Mouse (Mus musculus): Measurements from ENCODE around the gene Itga9. TPM values are rescaled to one million over a fixed set of nuclear protein-coding genes. Genes with fewer than 3 reads are reported as not detected.

The Itga9 gene
- polyA plus RNA-seq, 1 experiment from 2014 or later = 6.3 TPM

DNA sequence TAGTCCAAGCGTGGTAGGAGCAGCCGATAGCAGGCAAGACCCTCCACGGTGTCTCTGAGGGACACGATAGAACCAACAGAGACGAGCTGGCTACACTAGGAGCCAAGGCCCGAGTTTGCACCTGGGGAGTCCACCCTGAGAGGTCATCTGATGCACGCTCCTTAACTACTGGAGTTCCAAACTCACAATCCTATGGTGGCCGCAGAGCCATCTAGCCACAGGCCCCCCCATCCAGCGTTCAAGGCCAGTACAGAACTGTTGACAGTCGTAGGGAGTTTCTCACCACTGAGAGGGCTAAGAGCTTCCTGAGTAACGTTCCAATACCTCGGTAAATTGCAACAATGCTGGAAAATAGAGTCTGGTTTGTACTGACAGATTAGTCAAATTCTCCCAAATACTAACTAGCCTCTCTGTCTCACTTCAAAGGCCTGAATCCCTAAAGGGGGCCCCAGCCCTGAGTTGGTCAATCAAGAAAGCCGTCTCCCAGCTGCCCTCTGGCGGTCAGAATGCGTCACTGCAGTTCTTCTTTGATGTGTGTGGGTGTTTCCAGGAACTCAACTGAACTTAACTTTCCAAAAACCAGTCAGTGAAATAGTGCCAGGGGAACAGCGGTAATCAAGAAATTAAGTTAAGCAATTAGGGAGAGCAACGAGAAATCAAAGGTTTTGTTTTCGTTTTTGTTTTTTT, 301.6 kb downstream of the Itga9 start:
- Histone ChIP-seq H3K4me3 (ENCODE audit: low read depth, low read length) (no peak overlapping the region), H3K36me3 (ENCODE audit: control insufficient read depth, insufficient read depth, low read length) (no peaks in the 10 kb centered on the region), H3K4me1 (replicated peaks; ENCODE audit: control insufficient read depth, insufficient read depth, low read length) (no peaks in the 10 kb centered on the region), H3K9ac (ENCODE audit: low read length) (no peak overlapping the region), H3K27ac (ENCODE audit: low read depth, low read length) (no peak overlapping the region), H3K4me2 (ENCODE audit: low read depth, low read length, severe bottlenecking) (no peak overlapping the region), H3K27me3 (ENCODE audit: control insufficient read depth, insufficient read depth, low read length) (no peaks in the 10 kb centered on the region), H3K9me3 (ENCODE audit: control insufficient read depth, low read length) (no peaks in the 10 kb centered on the region)
- peak; percentile 49; the same call in 1 of the 2 replicates for ATAC-seq (replicated peaks; ENCODE audit: low FRiP score)
- WGBS = 53% methylated on average over 18 of the region's 18 CpGs
- peak; percentile 89 for DNase-seq (ENCODE audit: low spot score)

DNA sequence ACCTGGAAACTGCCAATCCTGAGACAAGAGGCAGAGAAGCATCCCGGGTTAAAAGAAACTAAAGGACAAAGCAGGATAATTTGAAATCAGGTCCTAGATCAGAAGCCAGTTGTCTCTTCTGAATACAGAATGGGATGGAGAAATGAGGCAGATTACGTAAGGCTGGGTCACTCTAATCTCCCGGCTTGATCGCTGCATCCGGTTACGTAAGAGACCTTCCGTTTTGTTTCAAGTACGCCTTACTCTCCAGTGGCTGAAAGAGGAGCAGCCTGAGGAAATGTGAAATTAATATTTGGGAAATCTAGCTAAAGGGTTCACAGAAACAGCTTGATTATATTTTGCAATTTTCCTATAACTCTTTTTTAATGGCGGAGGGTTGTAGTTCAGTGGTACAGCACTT, 306.6 kb downstream of the Itga9 start:
- no peak overlapping the region for H3K4me2 ChIP-seq (ENCODE audit: low read depth, low read length, severe bottlenecking)
- no peaks in the 10 kb centered on the region for H3K9me3 ChIP-seq (ENCODE audit: control insufficient read depth, low read length)
- H3K27ac ChIP-seq (ENCODE audit: low read depth, low read length) = no peak overlapping the region
- H3K4me3 ChIP-seq (ENCODE audit: low read depth, low read length) = no peak overlapping the region
- no peaks in the 10 kb centered on the region for H3K4me1 ChIP-seq (replicated peaks; ENCODE audit: control insufficient read depth, insufficient read depth, low read length)
- WGBS = 91% methylated on average over 9 of the region's 9 CpGs
- DNase-seq (ENCODE audit: low spot score) (no peak), ATAC-seq (replicated peaks; ENCODE audit: low FRiP score) (no peak)
- no peaks in the 10 kb centered on the region for H3K27me3 ChIP-seq (ENCODE audit: control insufficient read depth, insufficient read depth, low read length)
- H3K36me3 ChIP-seq (ENCODE audit: control insufficient read depth, insufficient read depth, low read length) = no peaks in the 10 kb centered on the region
- no peak overlapping the region for H3K9ac ChIP-seq (ENCODE audit: low read length)

DNA sequence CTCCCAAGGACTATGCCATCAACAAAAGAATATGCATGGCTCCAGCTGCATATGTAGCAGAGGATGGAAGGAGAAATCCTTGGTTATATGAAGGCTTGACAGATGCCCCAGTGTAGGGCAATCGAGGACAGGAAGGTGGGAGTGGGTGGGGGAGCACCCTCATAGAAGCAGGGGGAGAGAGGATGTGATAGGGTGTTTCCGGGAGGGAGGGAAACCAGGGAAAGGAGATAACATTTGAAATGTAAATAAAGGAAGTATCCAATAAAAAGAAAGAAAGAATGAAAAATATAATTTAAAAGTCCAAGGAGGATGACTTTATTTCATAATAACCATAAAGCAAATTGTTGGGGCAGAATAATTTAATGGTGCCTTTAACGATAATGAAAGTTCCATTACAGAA, 307.1 kb downstream of the Itga9 start:
- Histone ChIP-seq H3K36me3 (ENCODE audit: control insufficient read depth, insufficient read depth, low read length) (no peaks in the 10 kb centered on the region), H3K4me2 (ENCODE audit: low read depth, low read length, severe bottlenecking) (no peak overlapping the region), H3K9me3 (ENCODE audit: control insufficient read depth, low read length) (no peaks in the 10 kb centered on the region), H3K4me1 (replicated peaks; ENCODE audit: control insufficient read depth, insufficient read depth, low read length) (no peaks in the 10 kb centered on the region), H3K27me3 (ENCODE audit: control insufficient read depth, insufficient read depth, low read length) (no peaks in the 10 kb centered on the region), H3K9ac (ENCODE audit: low read length) (no peak overlapping the region), H3K27ac (ENCODE audit: low read depth, low read length) (no peak overlapping the region), H3K4me3 (ENCODE audit: low read depth, low read length) (no peak overlapping the region)
- 89% methylated on average over 3 of the region's 3 CpGs for WGBS
- DNase-seq (ENCODE audit: low spot score) (no peak), ATAC-seq (replicated peaks; ENCODE audit: low FRiP score) (no peak)

DNA sequence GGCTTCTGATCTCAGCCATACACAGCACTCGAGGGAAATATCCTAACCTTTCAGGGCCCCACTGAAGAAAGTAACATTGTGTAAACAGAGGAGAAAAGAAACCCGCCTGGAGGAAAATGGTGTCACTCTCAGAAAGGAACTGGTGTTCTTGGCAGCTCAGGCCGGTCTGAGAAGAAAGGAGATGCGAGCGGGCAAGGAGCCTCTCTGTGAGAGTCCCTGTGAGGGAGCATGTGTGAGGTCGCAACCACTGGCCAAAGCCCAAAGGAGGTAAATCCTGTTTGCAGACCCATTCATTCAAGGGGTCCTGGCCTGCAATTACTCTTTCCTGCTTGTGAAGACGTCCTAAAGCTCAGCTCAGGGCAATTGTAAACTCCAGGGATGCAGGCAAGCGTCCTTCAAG, 308.1 kb downstream of the Itga9 start:
- H3K9ac ChIP-seq (ENCODE audit: low read length) = no peak overlapping the region
- WGBS = 40% methylated on average over 8 of the region's 8 CpGs
- no peak for DNase-seq (ENCODE audit: low spot score)
- no peaks in the 10 kb centered on the region for H3K4me1 ChIP-seq (replicated peaks; ENCODE audit: control insufficient read depth, insufficient read depth, low read length)
- no peak overlapping the region for H3K4me3 ChIP-seq (ENCODE audit: low read depth, low read length)
- H3K4me2 ChIP-seq (ENCODE audit: low read depth, low read length, severe bottlenecking) = no peak overlapping the region
- no peaks in the 10 kb centered on the region for H3K9me3 ChIP-seq (ENCODE audit: control insufficient read depth, low read length)
- no peaks in the 10 kb centered on the region for H3K36me3 ChIP-seq (ENCODE audit: control insufficient read depth, insufficient read depth, low read length)
- H3K27ac ChIP-seq (ENCODE audit: low read depth, low read length) = no peak overlapping the region
- no peak for ATAC-seq (replicated peaks; ENCODE audit: low FRiP score)
- H3K27me3 ChIP-seq (ENCODE audit: control insufficient read depth, insufficient read depth, low read length) = no peaks in the 10 kb centered on the region

DNA sequence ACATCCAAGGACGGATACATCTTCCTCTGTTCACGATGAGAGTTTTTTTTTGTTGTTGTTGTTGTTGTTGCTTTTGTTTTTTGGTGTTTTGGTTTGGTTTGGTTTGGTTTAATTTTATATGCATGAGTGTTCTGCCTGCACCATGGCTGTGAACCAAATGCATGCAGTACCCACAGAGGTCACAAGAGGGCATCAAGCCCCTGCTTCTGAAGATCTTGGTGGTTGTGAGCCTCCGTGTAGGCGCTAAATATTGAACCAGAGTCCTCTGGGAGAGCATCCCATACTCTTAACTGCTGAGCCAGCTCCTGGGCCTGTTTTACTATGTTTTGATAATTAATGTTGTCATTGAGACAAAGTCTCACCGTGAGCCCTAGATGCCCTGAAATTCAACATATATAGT, 308.8 kb downstream of the Itga9 start:
- Histone ChIP-seq H3K9ac (ENCODE audit: low read length) (no peak overlapping the region), H3K27me3 (ENCODE audit: control insufficient read depth, insufficient read depth, low read length) (no peaks in the 10 kb centered on the region), H3K36me3 (ENCODE audit: control insufficient read depth, insufficient read depth, low read length) (no peaks in the 10 kb centered on the region), H3K9me3 (ENCODE audit: control insufficient read depth, low read length) (no peaks in the 10 kb centered on the region), H3K27ac (ENCODE audit: low read depth, low read length) (no peak overlapping the region), H3K4me1 (replicated peaks; ENCODE audit: control insufficient read depth, insufficient read depth, low read length) (no peaks in the 10 kb centered on the region), H3K4me2 (ENCODE audit: low read depth, low read length, severe bottlenecking) (no peak overlapping the region), H3K4me3 (ENCODE audit: low read depth, low read length) (no peak overlapping the region)
- DNase-seq (ENCODE audit: low spot score) (no peak), ATAC-seq (replicated peaks; ENCODE audit: low FRiP score) (no peak)
- 52% methylated on average over 5 of the region's 5 CpGs for WGBS

DNA sequence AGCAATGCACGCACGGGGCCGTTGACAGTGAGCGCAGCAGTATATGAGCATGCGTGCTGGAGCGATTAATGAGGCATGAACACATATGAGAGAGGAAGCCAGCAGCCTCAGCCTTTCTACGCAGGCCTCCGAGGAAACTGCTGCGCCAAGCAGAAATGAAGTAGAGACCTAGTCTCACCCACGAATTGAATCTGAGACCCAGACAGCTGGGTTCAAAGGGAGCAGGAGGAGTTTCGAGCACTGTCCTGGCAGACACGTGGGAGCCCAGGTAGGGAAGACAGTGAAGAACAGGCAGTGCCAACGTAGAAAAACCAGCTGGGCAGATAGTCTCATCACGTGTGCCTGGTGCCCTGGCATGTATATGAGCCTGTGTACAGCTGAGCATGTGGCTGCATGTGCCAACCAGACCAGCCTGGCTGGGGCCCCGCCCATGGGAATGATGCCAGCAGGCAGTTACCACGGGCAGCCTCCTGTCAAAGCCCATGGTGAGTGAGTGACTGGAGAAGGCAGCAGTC, 313.2 kb downstream of the Itga9 start:
- H3K9ac ChIP-seq (ENCODE audit: low read length) = no peak overlapping the region
- no peak for ATAC-seq (replicated peaks; ENCODE audit: low FRiP score)
- WGBS = 84% methylated on average over 16 of the region's 16 CpGs
- H3K27me3 ChIP-seq (ENCODE audit: control insufficient read depth, insufficient read depth, low read length) = no peaks in the 10 kb centered on the region
- H3K4me2 ChIP-seq (ENCODE audit: low read depth, low read length, severe bottlenecking) = no peak overlapping the region
- no peaks in the 10 kb centered on the region for H3K9me3 ChIP-seq (ENCODE audit: control insufficient read depth, low read length)
- no peak overlapping the region for H3K4me3 ChIP-seq (ENCODE audit: low read depth, low read length)
- no peak for DNase-seq (ENCODE audit: low spot score)
- H3K27ac ChIP-seq (ENCODE audit: low read depth, low read length) = no peak overlapping the region
- no peaks in the 10 kb centered on the region for H3K36me3 ChIP-seq (ENCODE audit: control insufficient read depth, insufficient read depth, low read length)
- H3K4me1 ChIP-seq (replicated peaks; ENCODE audit: control insufficient read depth, insufficient read depth, low read length) = 0 out of 2 replicates have a peak, but pooled peaks cover 4% of the 10 kb centered on the region

DNA sequence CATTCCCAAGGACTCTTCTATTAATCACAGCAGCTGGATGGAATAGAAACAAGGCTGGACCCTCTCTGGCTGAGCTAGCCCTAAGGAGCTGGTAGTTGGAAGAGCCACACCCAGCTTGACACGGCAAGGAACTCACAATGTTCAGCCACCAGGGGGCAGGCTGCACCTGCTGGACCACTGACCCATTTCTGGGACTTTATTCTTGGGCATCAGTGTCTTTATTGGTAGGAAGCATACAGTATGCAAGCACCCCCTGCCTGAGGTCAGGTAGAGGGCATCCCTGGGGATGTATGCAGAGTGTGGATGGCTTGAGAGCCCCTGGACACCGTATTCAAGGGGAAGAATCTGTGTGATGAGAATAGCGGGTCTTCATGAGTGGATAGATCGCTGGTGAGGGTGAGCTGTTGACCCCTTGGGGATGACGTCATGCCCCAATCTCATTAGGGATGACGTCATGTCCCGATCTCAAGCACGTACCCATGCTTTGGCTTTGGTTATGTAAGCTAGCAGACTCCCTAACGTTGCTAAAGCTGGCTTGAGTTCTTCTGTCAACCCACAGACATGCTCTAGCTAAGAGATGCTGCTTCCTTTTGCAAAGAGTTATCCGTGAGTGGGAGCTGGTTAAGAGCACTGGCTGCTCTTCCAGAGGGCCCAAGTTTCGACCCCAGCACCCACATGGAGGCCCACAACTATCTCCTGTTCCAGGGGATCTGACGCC, 314.5 kb downstream of the Itga9 start:
- 0 out of 2 replicates have a peak, but pooled peaks have one; percentile 14 for ATAC-seq (replicated peaks; ENCODE audit: low FRiP score)
- WGBS = 58% methylated on average over 12 of the region's 12 CpGs

DNA sequence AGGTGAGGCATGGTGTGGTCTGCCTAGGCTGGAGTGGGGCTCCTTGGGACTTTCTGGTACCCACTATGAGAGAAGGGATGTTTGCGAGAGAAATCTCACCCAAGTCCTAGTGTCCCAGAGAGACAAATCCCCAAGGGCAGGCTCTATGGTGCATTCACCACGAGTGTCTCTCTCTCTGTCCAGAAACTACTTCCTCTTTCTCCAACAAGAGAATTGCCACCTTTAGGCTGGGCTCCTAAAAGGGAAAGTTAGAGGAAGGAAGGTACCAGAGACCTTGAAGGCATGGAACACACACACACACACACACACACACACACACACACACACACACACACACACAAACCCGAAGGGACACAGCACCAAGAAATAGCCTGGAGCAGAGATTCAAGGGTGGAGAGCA, 315.4 kb downstream of the Itga9 start:
- no peak overlapping the region for H3K4me2 ChIP-seq (ENCODE audit: low read depth, low read length, severe bottlenecking)
- no peak for DNase-seq (ENCODE audit: low spot score)
- ATAC-seq (replicated peaks; ENCODE audit: low FRiP score) = no peak

More for the DNA sequence above, 314.5 kb downstream of the Itga9 start:
- Histone ChIP-seq H3K4me3 (ENCODE audit: low read depth, low read length) (no peak overlapping the region), H3K9me3 (ENCODE audit: control insufficient read depth, low read length) (no peaks in the 10 kb centered on the region), H3K9ac (ENCODE audit: low read length) (no peak overlapping the region), H3K36me3 (ENCODE audit: control insufficient read depth, insufficient read depth, low read length) (no peaks in the 10 kb centered on the region), H3K4me2 (ENCODE audit: low read depth, low read length, severe bottlenecking) (no peak overlapping the region), H3K27me3 (ENCODE audit: control insufficient read depth, insufficient read depth, low read length) (no peaks in the 10 kb centered on the region), H3K27ac (ENCODE audit: low read depth, low read length) (no peak overlapping the region), H3K4me1 (replicated peaks; ENCODE audit: control insufficient read depth, insufficient read depth, low read length) (0 out of 2 replicates have a peak, but pooled peaks cover 6% of the 10 kb centered on the region)
- peak; percentile 90 for DNase-seq (ENCODE audit: low spot score)

More for the DNA sequence above, 315.4 kb downstream of the Itga9 start:
- Histone ChIP-seq H3K4me3 (ENCODE audit: low read depth, low read length) (no peak overlapping the region), H3K4me1 (replicated peaks; ENCODE audit: control insufficient read depth, insufficient read depth, low read length) (0 out of 2 replicates have a peak, but pooled peaks cover 6% of the 10 kb centered on the region), H3K27ac (ENCODE audit: low read depth, low read length) (no peak overlapping the region), H3K9me3 (ENCODE audit: control insufficient read depth, low read length) (no peaks in the 10 kb centered on the region), H3K36me3 (ENCODE audit: control insufficient read depth, insufficient read depth, low read length) (no peaks in the 10 kb centered on the region), H3K27me3 (ENCODE audit: control insufficient read depth, insufficient read depth, low read length) (no peaks in the 10 kb centered on the region), H3K9ac (ENCODE audit: low read length) (no peak overlapping the region)
- 77% methylated on average over 3 of the region's 3 CpGs for WGBS

Data from forebrain, embryonic 11.5 days (tissue).